Mouse (Mus musculus): ENCODE data around the gene Ceacam2.
"Not testable (repeated sequence)": the region's sequence is repeated elsewhere in the genome, so short reads cannot be mapped to it uniquely, and the experiment has no call there.

Gene Ceacam2

DNA sequence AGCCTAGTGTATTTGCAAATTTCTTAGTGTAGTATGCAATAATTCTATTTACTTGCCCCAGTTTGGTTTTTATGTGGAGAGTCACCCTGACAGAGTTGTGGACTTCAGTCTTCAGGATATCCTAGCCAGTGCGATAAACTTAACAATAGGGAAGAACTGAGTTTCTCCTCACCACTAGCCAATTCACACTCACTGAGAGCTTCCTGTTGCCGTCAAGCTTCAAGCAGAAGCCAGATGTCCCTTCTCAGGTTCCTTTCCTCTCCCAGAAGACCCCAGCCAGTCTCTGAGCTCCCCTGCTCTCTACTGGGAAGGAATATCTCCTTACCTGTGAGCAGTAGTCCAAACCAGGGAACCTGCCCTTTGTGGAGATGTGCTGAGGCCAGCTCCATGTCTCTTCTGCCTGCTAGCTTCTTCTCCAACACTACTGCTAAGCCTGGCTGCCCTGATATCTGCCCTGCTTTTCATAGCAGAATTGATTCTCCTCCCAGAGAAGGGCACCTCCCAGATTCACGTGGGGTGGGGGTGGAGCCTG is at the start of gene Ceacam2:
TSS of gene Ceacam2 (minus strand) at position 482 of the 532 bp plus-strand sequence.
- DNase-seq (ENCODE audit: low read depth, low spot score): not testable (repeated sequence)

DNA sequence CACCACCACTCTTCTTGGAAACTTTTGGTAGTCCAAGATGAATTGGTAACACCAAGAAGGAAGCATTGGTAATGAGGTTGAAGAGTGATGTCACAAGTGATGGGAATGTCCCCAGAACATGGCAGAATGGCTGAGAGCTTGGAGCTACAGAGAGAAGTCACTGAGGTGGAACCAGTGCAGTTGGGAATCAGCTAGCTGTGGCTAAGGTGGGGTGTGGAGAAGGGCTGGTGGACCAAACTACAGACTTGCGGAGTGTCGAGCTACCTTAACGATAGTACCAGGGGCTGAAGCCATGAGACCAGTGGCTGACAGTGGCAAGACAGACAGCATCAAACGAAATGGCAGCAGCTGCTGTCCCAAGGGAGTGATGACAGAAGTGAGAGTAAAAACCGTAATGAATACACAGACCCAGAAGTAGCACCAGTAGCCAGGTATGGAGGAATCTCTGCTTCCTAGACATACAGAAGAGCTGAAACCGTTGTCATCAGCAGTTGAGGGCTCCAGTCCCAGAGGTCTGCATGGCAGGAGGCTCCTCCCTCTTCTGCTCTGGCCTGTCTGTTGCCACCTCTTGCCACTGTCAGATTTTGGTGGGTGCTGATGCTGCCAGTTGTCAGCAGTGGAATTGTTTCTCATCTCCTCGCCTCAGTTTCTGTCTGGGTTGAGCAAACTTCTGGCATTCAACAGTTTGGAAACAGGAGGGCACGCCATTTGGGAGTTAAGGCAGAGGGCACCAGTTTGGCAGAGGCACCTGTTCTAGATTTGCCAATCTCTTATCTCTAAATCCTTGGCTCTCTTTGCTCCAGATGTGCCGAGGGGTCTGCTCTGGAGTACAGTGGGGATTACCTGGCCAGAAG is 45.9 kb upstream of the Ceacam2 start:
- DNase-seq (ENCODE audit: low read depth, low spot score): no peak

DNA sequence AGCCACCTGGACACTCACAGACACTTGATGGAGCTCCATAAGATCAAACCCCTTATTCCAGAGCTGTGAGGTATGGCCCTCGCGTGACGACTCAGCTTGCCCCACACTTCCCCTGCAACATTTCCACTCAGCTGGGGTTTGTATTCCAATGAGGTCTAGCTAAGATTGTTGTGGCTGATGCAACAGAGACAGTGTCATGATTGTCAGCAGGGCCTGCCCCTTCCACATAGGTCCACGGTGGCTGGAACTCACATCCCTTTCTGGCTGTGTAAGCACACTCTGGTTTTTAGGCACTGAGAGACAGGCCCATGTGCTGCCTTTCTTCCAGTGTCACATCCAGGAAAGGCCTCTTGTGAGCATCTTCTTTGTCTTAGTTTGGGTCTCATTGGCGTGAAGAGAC is 45.0 kb upstream of the Ceacam2 start:
- DNase-seq (ENCODE audit: low read depth, low spot score): no peak

DNA sequence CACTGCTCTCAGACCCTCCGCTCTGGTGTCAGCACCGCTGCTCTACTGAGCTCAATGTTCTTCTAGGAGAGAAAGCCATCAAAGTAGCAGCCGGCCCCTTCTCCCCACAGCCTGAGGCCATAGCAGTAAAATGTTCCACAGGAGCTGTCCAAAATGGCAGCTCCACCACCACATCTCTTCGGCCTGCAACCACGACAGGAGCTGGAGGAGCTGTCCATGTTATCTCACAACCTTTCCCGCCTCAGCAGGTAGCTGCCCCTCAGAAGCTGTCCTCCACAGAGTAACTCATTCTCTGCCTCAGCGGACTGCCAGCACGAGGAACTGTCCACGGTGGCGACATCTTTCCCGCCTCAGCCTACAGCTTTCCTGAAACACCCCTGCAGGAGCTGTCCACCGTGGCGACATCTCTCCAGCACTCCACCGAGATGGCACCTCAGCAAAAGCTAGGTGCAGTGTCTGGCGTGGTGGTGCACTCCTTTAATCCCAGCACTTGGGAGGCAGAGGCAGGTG is 42.7 kb upstream of the Ceacam2 start:
- DNase-seq (ENCODE audit: low read depth, low spot score): no peak

DNA sequence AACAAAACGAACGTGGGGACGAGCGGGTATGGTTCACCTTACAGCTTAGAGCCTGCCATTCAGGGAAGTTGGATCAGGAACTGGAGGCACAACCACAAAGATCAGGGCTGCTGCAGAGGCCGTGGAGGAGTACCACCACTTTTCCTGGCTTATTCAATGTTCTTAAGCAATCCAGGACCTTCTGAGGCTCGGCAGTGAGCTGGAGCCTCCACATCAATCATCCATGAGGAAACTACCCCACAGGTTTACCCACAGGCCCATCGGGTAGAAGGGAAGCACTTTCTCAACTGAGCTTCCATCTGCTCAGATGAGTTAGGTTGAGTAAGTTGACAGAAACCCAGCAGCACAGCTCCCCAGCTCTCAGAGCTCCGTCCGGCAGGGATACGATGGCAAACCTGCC is 39.8 kb upstream of the Ceacam2 start:
- DNase-seq (ENCODE audit: low read depth, low spot score): no peak

DNA sequence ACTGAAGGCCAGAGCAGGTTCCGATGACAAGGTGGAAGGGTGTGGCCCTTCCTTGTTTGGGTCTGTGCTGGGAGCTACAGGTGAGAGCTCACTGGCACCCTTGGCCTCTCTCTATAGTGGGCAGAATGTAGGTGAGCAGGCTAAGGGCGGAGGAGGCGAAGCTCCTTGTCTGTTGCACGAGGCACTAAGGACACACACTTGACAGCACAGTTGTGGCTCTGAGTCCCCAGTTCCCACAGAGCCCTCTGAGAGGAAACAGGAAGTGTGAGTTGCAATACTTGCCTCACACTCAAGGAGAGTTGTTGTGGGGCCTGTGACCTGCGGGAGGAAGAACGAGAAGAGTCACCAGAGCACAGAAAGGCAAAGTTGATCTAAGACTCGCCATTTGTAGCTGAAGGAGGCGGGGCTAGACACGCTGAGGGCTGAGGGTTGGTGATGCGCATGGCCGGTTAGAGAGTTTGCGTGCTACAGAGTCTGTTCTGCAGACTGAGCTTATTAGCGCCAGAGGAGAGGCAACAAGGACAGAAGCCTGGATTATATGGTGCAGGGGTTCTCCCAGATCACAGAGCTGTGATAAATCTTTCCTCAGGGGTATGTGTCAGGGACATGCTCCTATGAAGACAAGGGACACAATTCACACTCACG is 37.3 kb upstream of the Ceacam2 start:
- DNase-seq (ENCODE audit: low read depth, low spot score): not testable (repeated sequence)

DNA sequence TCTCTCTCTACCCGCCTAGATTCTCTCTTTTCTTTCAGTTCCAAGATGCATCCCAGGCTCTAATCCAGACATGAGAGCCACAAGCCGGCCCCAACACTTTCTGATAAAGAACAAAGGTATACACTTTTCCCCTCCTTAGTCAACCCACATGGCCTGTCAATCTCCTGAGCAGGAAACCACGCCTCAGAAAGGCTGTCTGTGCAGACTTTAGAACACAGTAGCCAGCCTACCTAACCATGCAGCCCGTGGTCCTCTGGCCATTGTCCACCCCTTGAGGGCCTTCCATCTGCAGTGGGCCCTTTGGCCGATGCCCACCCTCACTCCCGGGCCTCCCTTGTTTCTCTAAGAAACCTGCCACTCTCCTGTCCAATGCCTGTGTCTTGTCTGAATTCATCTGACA is 36.7 kb upstream of the Ceacam2 start:
- not testable (repeated sequence) for DNase-seq (ENCODE audit: low read depth, low spot score)

DNA sequence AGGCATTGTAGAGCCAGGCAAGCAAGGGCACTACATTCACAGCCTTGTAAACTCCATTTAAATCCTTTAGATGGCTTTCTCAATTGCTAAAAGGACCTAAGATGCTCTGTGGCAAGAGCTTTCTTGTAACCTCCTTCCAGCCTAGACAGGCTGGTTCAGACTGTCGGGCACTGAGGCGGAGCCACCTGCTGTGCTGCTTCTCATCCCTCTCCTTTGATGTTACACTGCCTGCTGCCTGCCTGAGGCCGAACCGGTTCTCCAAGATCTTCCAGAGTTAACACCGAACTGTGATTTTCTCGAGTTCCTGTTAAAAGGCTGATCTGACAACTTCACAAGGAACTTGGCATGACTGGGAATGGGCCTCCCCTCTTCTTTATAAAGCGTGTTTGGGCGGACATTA is 36.2 kb upstream of the Ceacam2 start:
- no peak for DNase-seq (ENCODE audit: low read depth, low spot score)

DNA sequence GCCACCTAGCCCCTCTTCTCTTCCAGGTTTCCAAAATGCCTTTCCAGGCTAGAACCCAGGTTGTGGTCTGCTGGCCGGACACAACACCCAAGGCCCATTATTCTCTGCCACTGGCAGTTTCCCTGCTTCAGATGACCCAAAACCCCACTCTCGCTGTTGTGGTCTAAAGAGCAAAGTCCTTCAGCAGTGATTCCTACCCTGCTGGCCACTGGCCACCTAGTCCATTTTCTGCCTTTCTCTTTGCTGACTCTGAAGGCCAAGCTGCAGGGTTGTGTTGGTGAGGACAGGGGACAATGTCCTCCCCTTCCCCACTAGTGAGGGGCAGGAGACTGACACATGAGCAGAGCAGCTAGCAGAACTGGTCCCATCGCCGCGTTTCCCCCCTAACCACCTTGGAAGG is 35.4 kb upstream of the Ceacam2 start:
- no peak for DNase-seq (ENCODE audit: low read depth, low spot score)

DNA sequence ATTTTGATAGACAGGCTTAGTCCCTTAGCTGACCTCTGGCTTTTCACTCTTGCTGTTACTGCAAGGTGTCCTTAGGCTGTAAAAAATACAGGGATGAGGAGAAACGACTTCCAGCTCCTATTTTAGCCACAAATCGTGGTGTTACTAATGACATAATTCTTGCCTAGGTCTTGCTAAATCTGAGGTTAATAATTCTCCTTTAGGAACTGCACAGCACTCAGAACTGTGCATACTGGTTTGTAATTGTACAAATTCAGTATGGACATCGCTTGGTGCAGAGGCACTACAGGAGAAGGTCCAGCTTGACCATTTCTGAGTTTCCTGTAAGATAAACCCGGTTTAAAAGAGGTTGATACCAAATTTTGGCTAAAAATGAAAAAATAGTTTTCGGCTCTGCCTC is 34.1 kb upstream of the Ceacam2 start:
- DNase-seq (ENCODE audit: low read depth, low spot score): not testable (repeated sequence)

DNA sequence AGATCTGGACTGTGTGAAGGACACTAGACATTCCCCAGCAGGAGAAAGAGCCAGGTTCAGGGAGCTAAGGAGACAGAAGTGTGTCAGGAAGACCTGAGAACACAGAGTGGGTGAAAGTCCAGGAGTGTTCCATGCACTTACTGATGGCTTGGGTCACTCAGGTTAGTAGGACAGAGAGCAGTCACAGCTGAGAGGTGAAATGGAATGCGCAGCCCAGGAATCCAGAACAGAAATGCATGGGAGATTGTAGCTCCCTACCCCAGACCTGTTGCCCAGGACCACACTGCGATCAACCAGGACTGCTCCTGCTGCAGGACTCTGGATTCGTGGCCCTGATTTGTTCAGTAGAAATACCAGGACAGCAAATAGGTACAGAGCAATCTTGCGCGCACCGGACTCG is 29.1 kb upstream of the Ceacam2 start:
- DNase-seq (ENCODE audit: low read depth, low spot score): no peak

DNA sequence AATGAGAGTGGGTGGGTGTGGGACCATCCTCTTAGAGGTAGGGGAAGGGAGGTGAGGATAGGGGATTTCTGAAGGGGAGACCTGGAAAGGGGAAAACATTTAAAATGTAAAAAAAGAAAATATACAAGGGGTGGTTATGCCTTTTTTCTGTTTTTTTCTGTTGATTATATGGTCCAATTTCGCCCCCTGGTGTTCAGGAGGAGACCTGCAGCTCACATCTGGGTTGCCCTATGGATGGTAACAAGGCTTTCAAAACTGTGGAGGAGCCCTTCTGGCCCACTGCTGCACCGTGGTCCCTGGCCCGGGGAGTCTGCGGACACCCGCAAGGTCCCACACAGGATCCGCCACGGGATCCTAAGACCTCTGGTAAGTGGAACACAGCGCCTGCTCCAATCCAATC is 1.8 kb upstream of the Ceacam2 start:
- not testable (repeated sequence) for DNase-seq (ENCODE audit: low read depth, low spot score)

DNA sequence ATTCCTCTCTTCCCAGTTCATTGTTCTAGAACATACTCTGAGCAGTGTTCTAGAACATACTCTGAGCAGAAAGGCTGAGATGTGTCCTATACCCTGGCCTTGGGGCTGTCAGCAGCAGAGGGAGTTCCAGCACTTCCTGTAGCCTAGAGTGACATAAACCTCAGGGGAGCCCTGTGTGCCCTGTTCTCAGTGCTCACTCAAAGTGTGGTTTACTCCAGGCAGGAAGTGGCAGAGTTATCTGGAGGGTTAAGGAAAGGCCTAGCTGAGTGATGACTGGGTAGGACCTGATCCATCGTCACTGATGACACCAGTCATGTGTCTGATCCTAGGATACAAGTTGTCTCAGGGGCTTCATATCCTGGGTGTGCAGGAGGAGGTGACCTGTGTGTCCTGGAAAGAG is 297 bp upstream of the Ceacam2 start:
- not testable (repeated sequence) for DNase-seq (ENCODE audit: low read depth, low spot score)

DNA sequence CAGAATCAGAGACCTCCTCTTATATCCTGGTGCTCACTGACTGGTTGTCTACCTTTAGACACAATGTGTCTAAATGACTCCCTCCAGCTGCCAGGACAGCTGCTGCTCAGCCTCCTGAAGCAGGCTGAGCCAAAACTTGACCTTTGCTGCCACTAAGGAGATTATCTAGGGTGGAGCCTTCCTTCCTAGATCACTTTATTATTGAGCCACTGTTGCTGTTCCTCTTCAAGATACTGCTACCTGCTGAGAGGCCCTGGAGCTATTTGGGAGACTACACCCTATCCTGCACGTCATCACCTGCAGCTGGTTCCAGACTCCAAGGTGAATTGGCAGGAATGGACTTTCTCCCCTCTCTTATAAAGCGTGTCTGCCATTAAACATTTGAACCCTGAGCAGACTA is 8.8 kb downstream of the Ceacam2 start:
- DNase-seq (ENCODE audit: low read depth, low spot score): no peak

DNA sequence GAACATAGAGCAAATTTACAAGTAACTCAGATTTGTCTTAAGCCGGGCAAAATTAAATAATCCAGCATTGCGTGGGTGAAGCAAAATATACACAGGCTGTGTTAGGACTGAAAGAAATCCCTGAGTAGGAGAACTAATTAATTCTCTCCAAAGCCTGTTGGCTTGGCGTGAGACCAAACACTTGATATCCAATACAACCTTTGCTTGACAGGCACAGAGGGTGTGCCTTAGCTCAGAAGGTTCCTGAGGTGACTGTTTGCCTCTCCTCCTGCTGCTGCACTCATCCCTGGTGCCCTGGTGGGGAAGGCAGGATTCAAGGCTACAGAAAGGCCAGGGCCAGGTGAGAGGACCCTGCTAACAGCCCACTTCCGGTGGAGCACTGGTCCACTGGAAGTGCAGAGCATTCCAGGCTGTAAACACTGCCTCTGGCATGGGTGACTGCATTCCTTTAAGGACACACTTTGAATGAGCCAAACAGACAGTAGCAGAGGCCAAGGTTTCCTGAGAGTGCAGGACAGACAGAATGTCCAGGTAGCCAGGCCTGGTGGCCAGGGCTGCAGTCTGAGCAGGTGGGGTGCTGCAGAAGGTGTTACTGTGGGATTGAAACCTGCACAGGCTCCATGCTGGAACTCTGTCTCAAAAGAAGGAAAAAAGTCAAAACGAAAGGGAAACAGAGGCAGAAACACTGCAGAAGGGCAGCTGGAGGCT is 23.4 kb downstream of the Ceacam2 start:
- DNase-seq (ENCODE audit: low read depth, low spot score): not testable (repeated sequence)

DNA sequence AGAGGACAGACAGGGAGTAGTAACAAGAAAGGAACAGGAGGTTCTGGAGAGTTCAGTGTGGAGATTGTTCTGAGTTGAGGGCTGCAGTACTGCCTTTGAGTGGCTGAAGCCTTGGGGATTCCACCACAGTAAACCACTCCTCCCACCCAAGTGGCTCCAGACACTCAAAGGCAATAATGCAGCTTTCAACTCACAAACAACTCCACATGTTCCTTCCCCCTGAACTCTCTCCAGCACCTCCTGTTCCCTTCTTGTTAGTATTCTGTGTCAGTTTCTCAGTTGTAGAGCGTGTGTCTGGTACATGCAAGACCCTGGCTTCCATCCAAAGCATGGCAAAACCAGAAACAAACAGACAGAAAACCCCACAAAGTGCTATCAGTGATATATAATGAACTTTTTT is 24.0 kb downstream of the Ceacam2 start:
- DNase-seq (ENCODE audit: low read depth, low spot score): not testable (repeated sequence)

DNA sequence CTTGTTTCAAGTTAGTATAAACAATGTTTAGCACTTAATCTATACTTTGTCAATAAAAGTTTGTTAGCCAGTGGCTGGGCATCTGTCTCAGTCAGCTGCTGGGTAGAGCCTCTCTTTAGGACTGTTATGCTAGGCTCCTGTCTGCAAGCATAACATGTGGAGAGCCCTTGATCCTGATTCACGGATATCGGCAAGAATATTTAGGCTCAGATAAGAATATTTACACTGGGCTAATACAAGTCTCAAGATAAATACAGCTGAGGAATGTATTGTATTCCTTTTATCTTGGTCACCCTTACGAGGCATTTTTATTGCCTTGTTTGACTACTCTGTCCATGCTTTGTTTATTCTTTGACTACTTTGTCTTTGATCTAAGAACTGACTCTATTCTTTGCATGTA is 29.7 kb downstream of the Ceacam2 start:
- DNase-seq (ENCODE audit: low read depth, low spot score): no peak

DNA sequence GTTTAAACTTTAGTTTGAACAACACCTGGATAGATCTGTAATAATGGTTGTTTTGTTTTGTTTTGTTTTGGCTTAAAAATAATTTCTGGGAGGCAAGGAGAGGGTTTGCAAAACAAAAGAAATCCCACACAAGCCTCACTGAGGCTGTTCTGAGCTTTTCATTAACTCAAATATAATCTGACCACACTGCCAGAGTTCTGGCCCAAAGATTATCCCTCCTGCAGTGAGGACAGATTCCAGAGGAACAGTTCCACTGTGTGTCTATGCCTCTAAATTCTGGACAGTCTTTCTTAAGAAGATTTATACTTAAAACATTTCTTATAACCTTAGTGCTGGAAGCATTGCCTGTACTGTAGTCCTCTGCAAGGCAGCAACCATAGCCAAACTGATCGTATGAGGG is 45.0 kb downstream of the Ceacam2 start:
- DNase-seq (ENCODE audit: low read depth, low spot score): no peak

DNA sequence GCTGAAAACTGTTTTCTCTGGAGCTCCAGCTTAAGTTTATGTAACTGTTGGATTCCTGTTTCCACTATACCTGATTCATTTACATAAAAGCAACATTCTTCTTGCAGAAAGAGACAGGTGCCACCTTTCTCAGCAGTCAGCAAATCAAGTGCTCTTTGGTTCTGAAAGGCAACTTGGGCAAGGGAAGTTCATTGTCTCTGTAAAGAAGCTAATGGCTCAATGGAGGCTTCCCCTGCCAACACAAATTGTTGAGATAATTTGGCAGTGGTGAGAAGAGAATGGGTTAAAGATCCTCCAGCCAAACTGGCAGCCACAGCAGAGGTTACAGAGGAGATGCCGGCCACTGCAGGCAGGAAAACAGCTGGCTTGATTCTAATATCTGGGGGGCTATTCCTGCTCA is 49.0 kb downstream of the Ceacam2 start:
- not testable (repeated sequence) for DNase-seq (ENCODE audit: low read depth, low spot score)

DNA sequence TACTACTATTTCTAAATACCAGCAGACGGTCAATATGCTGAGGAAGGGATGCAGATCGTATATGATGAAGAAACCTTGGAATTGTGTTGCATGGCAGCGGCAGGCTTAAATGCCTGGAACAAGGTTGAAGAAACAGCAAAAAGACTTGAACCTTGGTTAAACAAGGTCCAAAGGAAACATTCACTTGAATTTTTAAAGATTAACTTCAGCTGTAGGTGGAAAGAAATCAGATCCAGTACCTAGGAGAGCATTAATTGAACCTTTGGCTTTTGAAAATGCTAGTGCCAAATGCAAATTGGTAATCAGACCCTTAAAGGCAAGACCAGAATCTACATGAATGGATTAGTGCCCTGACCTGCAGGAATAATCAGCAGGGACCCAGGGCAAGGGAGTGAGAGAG is 50.3 kb downstream of the Ceacam2 start:
- DNase-seq (ENCODE audit: low read depth, low spot score): not testable (repeated sequence)

DNA sequence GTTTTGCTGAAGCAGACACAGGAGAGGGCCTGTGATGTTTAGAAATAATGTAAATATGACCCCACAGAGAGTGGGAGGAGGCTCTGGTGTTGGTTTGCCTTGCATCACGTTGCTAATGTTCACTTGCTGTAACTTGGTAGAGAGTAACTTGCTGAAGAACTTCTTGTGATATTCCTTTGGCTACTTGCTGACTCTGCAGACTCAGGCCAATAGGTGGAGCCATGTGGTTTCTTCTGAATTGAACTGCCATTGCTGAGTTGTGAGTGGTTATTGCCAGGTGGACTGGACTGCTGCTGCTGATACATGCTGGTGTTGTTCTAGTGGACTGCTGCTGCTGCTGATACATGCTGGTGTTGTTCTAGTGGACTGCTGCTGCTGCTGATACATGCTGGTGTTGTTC is 53.5 kb downstream of the Ceacam2 start:
- DNase-seq (ENCODE audit: low read depth, low spot score): no peak

DNA sequence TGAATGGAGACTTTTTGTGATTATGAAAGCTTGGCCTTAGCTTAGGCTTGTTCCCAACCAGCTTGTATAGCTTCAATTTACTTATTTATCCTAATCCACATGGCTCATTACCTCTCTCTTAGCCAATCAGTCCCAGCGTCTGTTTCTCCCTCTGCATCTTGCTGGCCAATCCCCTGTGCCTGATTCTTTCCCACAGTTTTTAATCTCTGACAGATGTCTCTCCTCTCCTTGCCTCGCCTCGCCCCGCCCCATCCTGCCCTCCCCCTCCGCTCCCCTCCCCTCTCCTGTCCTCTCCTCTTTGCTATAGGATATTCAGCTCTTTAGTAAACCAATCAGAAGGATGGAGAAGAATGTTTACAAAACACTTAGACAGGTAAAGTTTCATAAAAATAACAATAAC is 54.6 kb downstream of the Ceacam2 start:
- no peak for DNase-seq (ENCODE audit: low read depth, low spot score)
